Mouse (Mus musculus) adrenal gland (tissue): ENCODE data around the gene Slc4a4.
"Not testable (repeated sequence)": the region's sequence is repeated elsewhere in the genome, so short reads cannot be mapped to it uniquely, and the experiment has no call there.

Experiments
- intact Hi-C: fragments of 180-260 bp; cut with DNase I; formaldehyde crosslinking; loops from one replicate; pipeline ENCODE4 v1.15.1; 2025

Gene Slc4a4

DNA sequence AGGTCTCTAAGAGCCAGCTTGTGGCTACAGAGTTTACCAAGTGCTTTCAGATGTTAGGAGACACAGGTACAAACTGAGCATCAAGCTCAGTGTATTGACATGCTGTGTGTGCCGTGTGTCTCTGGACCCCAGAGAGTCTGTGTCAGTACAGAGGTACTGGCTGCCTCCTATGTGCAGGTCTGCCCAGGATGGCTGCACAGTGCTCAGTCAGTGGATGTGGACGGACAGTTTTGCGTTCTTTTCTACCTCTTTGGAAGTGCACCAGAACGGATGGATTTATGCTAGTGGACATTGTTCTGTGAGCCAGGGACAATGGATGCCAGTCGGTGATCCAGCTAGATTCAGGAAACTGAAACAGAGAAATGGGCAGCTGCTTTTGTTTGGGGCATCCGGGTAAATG is 72.8 kb downstream of the Slc4a4 start:
- intact Hi-C loops = no loop called here

DNA sequence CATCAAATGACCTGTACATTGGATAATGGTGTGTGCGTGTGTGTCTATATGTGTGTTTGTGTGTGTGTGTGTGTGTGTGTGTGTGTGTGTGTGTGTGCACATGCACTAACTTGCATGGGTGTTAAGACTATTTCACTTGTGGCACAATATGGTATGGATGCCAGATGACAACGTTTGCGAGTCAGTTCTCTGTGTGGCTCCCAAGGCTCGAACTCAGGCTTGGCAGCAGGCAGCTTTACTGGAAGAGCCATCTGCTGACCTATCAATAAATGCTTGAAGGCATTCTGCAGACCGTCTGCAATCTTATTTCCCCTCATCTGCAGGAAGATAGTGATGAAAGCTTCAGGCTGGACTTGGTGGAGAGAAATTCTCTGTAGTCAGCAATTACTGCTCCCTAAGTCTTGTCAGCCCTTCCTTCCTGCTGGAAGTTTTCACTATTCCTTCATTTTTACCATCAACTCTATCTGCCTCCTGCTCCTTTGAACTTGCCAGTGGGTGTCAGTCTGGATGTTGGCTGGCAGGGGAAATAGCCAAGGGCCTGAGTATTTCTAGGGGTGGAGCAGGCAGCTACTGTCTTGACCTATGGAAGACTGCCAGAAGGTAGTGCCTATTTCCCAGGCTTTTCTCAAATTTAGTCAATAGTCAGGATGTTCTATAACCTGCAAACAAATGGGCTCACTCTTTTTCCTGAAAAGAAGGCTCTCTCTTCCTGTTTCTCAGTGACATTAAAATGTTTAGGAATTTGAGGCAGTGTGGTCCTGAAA is 73.9 kb downstream of the Slc4a4 start:
- intact Hi-C loops = no loop called here

DNA sequence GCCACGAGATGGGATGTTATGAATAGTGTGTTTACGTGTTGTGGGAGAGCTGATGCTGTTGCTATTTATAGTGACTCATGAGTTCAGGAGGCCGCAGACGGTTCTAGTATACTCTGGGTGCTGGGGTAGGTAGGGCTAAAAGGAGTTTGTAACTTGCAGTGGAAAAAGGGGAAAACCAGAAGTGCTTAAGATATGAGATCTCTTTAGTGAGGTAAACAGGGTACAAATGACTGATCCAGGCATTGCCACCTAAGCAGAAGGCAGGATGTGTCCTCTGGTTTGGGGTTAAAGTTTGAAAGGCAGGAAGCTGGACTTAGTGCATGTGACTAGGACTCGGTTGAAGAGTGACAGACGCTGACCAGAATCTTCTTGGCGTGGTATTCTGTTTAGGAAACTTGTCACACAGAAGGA is 74.7 kb downstream of the Slc4a4 start:
- intact Hi-C loops = no loop called here

DNA sequence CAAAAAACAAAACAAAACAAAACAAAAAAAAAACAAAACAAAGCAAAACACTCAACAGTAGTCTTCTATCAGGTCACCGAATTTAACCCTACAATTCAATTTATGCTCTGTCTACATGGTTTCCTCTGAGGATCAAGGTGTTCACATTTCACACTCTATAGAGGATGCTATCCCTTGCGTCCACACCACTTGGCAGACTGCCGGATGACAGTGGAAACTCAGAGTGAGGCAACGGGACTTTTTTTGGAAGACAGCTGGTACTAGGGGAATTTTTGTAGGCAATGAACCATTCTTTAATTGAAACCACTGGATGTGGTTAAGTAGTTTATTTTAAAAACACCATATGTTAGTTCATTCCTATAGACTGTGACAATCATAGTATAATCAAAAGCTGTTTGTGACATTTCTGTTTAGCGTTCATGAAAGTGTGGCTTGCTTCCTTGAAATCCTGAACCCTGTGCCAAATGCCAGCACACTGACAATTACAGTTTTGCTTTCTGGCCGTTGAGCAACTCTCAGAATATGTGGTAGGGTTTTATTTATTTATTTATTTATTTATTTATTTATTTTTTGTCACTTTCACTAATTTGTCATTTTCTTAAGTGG is 78.2 kb downstream of the Slc4a4 start:
- intact Hi-C loops = no loop called here

DNA sequence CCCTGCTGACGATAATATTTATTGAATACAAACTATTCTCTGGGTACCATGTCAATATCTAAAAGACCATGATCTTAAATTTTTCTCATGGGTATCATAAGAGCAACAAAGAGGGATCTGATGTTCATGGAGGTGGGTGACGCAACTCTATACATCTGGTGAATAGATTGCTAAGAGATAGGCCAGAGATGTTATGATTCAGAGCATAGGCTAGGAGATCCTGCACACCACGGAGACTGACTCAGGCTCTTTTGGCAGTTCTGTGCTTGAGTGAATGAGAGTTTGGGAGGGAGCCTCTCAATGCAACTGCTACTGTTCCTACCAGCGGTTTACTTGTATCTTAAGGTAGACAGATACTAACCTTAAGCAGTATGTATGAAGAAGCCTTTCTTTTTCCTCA is 79.9 kb downstream of the Slc4a4 start:
- intact Hi-C loops = no loop called here

DNA sequence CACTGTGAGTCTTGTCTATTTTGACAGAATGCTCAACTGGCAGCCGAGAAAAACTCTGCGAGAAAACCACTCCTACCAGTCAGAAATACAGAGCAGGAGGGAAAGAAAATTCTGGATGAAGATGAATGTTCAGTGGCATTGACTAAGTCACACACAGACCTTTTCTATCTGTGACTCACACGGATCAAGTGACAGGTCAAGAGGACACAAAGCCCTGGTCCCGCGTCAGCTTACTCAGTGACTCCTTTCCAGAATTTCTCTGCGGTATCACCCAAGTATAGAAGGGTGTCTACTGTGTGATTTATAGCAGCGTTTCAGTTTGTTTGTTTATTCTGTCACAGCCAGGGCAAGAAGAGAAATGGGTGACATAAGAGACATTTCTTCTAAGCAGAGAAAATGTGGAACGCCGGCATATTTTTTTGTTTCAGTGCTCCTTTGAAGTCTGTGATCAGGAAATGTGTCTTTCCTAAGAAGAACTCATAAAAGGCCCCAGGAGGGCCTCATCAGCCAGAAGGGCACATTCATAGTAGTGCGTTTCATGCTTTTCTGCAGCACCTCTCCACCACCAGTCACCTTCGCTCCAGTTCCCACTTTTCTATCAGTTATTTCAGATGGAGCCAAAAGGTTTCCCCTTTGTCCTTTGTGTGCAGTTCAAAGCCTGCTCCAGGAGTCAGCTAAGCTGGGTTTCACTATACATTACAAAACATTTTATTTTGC is 82.5 kb downstream of the Slc4a4 start:
- intact Hi-C loops = no loop called here

DNA sequence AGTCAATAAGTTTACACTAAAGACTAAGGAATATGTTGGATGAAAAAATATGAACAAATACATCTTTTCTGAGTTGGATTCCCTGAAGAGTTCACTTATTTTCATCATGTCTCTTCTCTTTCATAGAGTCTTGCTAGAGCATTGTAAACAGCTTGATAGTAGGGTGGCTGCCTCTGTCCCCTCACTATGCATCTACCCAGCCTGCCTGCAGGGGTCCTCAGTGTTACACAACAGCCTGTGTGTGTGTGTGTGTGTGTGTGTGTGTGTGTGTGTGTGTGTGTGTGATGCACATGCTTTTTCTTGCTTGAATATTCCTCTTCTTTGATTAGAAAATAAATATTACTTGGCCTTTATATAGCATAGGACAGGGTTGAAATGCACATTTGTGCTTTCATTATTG is 84.9 kb downstream of the Slc4a4 start:
- intact Hi-C loops = no loop called here

DNA sequence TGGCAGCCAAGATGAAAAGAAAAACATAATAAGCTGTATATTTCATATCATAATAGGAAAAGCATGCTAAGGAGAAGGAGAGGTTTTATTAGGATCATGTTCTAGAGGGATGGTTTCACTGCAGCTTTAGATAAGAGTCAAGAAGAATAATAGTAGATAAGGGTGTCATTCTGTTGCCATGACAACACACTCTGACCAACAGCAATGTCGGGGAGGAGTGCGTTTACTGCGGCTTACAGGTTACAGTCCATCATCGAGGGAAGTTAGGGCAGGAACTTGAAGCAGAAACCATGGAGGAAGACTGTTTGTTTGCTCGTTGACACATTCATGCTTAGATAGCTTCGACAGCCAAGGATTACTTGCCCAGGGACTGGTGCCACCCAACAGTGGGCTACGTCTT is 85.7 kb downstream of the Slc4a4 start:
- intact Hi-C loops = no loop called here

DNA sequence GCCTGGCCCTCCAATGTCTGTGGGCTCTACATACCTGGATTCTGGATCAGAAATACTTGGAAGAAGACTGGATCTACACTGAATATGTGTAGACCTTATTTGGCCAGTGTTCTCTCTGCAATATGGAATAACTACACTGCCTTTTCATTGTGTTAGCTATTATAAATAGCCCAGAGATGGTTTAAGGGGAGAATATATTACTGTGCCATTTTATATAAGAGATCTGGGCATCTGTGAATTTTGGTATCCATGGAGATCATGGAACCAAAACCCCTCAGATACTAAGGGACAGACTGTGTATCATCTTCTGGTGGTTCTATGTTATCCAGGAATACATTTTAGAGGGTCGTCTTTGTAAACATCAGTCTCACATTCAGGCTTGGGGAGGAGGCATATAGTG is 86.5 kb downstream of the Slc4a4 start:
- intact Hi-C loops = no loop called here

DNA sequence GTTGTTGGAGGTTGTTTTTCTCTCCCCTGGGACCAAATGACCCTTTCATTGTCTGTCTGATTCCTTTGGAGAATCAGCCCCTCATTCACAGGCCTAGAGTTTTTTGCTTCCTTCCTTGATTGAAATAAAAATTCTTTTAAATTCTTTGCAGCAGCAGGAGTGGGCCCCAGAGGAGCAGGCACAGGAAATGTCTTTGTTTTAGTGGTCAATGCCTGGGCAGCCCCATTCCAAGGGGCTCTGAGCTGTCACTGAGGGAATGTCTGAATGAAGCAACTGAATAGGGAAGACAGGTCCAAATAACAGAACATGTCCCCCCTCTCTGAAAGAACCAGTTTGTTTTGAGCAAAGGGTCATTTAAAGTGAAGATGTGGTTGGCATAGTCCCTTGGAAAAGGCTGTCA is 89.1 kb downstream of the Slc4a4 start:
- intact Hi-C loops = no loop called here

DNA sequence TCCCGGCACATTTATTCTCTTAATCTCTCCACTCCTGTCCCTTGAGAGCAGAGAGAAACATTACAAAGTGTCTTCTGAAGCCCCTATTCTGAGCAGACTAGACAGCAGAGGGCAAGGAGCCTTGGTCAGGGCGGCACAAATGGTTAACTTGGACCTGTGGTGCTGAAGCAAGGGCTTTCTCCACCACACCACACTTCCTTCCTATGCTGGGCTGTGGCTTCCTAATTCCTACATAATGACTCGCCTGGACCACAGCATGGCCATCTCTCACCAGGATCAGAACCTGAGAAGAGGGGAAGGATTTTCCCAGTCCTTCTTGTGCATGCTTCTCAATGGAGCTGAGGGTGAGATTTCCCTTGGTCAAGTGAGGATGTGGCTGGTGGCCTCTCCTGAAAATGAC is 89.8 kb downstream of the Slc4a4 start:
- intact Hi-C loops = no loop called here

DNA sequence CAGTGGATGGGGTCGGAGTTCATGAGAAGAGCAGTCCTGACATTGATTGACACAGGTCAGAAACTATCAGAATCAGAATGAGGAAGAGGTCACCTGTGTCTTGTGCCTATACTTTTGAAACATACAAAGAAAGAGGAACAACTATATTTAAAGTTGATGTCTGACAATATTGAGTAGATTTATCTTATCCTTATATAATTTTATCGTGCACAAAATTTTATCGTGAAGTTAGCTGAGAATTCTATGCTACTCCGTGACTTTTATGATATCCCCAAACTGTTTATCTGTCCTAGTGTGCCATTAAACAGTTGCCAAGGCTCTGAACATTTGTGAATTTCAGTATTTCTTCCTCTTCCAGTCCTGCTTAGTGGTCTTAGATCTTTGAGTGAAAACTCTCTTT is 94.1 kb downstream of the Slc4a4 start:
- intact Hi-C loops = no loop called here

DNA sequence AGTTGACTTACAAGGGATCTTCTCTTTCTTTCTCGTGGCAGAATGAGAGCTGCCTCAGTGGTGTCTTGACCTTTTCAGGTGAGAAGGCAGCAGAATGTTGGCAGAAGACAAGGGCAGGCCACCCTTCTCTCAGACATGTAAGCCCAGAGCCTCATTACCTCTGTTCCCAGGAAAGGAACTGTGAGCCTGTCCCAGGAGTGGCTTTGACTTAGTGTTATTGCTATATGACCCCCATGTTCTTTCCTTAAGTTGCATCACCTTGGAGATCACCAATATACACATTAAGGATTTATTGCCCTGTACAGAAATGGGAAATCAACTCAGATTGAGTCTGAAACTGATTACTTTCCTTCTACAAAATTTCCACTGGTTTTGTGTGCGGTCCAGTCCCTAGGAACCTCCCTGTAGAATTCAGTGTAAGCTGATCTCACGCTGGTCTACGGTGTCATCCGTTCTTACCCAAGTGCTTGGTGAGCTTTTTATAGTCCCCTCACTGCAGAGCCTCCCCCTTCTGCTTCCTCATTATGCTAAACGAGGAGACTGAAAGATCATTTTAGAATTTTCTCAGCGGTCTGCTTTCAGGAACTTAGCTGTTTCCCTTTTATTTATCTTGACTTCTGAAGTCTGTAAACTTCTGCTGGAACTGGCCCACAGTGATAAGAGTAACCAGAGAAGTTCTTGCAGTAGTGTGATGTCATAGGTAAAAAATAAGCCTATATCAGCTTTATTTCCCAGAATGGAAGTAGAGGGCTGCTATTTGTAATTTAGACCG is 94.8 kb downstream of the Slc4a4 start:
- intact Hi-C loops = no loop called here

DNA sequence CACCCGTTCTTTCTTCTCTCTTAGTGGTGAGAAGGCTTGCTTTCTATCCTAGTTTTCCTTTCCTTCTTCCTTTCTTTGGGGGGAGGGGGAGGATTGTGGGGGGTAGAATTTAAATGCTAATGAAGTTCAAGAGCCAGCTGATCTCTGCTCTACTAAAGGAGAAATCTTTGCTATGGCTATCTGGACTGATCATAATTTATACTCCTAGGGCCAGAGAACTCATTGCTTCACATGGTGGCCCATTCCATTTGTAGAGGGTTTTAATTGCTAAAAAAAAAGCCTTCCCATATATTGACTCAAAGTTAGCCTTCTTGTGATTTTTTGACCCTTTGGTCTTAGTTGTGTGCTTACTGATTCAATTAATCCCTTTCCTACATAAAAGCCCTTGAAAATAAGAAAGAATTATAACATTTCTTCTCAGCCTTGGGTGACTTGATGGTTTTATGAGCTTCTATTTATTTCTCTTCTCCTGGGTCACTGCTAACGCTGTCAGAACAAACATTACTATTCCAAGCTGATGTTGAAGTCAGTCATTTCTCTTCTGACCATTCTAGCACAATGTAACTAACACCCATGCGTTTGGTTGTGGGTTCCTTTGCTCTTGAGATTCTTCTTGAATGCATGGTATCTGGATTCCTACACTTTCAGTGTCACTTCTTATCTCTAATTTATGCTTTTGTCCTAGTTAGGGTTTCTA is 95.6 kb downstream of the Slc4a4 start:
- intact Hi-C loops = no loop called here

DNA sequence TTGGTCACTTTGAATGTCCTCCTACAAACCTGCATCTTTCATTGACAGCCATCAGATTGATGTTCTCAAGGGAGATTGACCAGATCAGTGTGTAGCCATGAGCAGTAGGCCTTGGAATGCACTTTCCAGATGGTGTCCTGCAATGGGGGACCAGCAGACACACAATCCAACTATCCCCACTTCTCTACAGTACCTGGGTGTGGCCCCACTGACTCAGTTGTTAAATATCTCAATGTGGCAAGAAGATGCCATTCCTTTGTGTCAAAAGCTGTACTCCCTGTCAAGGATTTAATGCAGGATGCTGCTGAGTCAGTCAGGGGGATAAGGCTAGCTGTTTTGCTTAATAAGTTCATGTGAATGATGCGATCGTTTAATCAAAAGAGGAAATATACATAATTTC is 96.6 kb downstream of the Slc4a4 start:
- intact Hi-C loops = no loop called here

DNA sequence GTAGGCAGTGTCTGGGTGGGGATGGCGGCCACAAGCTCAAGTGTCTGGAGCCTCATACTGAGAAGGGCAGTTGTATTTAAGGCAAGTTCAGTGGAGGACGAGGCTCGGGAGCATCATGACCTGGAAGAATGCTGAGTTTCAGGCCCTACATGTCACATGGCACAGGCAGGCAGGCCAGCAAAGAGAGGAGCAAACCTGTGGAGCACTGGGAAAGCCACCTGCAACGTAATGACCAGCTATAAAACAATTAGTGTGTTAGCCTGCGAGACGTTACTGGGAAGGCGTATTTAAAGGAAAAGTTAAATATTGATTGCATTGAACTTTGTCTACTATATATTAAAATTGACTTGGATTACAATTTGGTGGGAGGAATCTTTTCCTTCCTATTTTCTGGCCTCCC is 97.0 kb downstream of the Slc4a4 start:
- intact Hi-C loops = no loop called here

DNA sequence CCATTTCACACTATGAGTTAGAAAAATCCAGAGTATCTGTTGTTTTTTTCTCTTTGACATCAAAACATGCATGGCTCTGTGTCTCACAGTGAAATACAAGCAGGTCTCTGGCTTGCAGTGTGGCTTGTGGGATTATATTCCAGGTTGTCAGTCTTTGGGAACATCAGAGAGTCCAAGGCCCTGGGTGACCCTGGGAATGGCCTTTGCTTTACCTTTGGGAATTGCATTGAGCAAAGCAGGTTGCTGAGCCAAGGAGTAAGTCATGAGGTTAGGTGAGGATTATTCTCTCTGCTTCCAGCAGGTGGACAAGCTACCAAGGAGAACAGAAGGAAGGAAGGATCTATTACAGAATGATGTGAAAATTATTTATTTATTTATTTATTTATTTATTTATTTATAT is 102.4 kb downstream of the Slc4a4 start:
- intact Hi-C loops = no loop called here

DNA sequence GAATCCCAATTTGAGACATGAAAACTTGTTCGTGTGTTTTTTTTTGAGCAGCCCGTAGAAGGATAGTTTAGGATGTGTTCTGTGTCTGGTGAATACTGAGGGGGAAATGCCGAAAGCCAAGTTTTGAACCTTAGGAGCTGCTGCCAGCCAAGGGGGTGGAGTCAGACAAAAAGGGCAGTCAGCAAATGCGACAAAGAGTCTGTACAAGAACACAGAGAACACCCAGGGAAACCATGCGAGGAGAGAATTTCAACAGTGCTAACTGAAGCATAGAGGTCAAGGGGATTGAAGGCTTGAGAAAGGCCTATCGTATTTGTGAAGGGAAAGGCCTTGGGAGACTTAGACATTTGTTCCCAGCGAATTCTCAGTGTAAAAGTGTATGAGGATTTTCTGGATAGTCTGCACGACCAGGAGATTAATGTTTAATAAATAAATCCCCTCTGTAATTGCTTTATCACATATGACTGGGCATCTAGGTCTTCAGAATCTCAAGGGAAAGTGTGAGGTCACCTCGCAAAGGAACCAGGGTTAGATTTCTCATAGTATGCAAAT is 103.7 kb downstream of the Slc4a4 start:
- intact Hi-C loops = no loop called here

DNA sequence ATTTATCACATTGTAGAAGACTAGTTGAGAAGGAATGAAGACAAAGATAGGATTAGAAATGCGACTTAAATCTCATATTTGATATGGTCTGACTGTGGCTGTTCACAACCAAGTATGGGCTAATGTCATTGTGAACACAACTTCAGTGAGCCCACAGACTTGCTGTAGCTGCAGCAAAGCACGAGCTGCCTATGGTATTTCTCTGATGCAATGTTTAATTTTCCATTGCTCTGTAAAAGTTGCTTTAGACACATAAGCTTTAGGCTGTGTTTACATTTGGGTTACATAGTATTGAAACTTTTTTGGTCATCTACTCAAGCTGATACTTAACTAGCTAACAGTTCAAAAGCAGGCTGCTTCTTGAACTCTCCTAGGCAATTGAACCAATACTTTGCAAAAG is 104.7 kb downstream of the Slc4a4 start:
- intact Hi-C loops = not testable (repeated sequence)

DNA sequence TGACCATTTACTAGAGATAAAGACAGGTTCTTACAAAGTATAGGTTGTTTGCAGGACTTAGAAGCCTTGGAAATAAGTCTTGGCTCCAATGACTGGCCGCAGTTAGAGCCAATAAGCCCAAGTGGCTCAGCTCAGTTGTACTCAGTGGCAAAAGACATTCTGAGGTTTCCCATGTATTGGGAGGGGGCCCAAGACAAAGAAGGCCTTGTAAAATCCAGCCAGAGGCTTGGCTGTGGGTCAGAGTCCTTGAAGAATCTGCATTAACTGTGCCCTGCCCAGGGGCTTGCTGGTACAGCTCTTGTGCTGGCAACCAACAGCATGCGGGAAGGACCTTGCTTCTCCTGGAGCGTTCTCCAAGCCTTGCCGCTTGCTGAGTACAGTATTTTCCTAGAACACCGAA is 107.9 kb downstream of the Slc4a4 start:
- intact Hi-C loops = no loop called here

DNA sequence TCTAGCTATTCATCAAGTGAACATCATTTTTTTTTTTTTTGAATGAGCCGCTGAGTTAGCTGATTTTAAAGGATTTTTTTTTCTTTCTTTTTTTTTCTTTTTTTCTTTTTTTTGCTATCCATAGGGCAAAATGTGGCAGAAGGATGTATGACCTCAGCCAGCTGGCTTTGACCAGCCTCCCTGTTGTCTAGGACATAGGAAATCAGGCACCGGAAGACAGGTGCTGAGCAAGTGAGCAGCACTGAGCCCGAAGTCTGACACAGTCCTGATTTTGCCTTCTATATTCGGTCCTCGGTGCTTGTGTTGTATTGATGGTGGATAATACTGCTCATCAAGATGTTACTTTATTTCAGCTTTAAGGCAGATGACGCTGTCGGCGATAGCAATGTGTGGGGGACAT is 109.6 kb downstream of the Slc4a4 start:
- intact Hi-C loops = no loop called here
